Mouse (Mus musculus) heart, embryonic 16.5 days (tissue): ENCODE data around the gene Pde1a. TPM values are rescaled to one million over a fixed set of nuclear protein-coding genes. Genes with fewer than 3 reads are reported as not detected.

Experiments used
- ATAC-seq: fragments of 200-750 bp; cut with Nextera tagmentation; replicated peaks from 2 replicates; pipeline ENCODE4 v1.8.0; 2017; ENCODE audit warnings: moderate number of reproducible peaks; ENCODE audit not compliant: insufficient read depth, low FRiP score; ENCODE audit errors: extremely low read depth
- H3K27ac ChIP-seq: fragments of 300-500 bp; sonication (generic); 2 replicates; pipeline ENCODE4 v1.5.1; 2014; ENCODE audit warnings: mild to moderate bottlenecking, low read length, control low read depth, moderate library complexity
- H3K27me3 ChIP-seq: fragments of 300-500 bp; sonication (generic); 2 replicates; pipeline ENCODE4 v1.6.1; 2014; ENCODE audit warnings: low read length, mixed read lengths; ENCODE audit not compliant: control insufficient read depth, insufficient read depth
- H3K36me3 ChIP-seq: fragments of 300-500 bp; sonication (generic); 2 replicates; pipeline ENCODE4 v1.6.1; 2014; ENCODE audit not compliant: control insufficient read depth, insufficient read depth
- H3K4me1 ChIP-seq: fragments of 300-500 bp; sonication (generic); 2 replicates; pipeline ENCODE4 v1.6.1; 2014; ENCODE audit warnings: low read length, mixed read lengths; ENCODE audit not compliant: control insufficient read depth, insufficient read depth
- H3K4me2 ChIP-seq: fragments of 300-500 bp; sonication (generic); 2 replicates; pipeline ENCODE4 v1.6.1; 2014; ENCODE audit warnings: low read depth, mild to moderate bottlenecking, control low read depth, low read length
- H3K4me3 ChIP-seq: fragments of 300-500 bp; sonication (generic); 2 replicates; pipeline ENCODE4 v1.5.1; 2014; ENCODE audit warnings: mild to moderate bottlenecking, control low read depth, low read length
- H3K9ac ChIP-seq: fragments of 300-500 bp; sonication (generic); 2 replicates; pipeline ENCODE4 v1.6.1; 2014; ENCODE audit warnings: low read length, control low read depth
- H3K9me3 ChIP-seq: fragments of 300-500 bp; sonication (generic); replicated peaks from 2 replicates; pipeline ENCODE4 v1.6.1; 2016; ENCODE audit warnings: low read length; ENCODE audit not compliant: control insufficient read depth
- WGBS: fragments of 180-500 bp; shearing (Covaris S2); extraction: QIAGEN DNeasy Blood & Tissue Kit; methylation state at CpG from one replicate; pipeline ENCODE4 v1.1.7; 2014; 5-methylcytosine and 5-hydroxymethylcytosine counted together
- polyA plus RNA-seq: library from polyadenylated mRNA; unstranded; fragments of >200 nt; fragmentation: Nextera tagmentation; extraction: Ambion mirVana; gene quantifications from 2 replicates; pipeline ENCODE4 v1.2.1, GENCODE M21; 2015

Pde1a gene
- polyA plus RNA-seq, 1 experiment from 2014 or later, result 20.5 TPM

GRCm38 (mm10) chr2:79839090-79839489, 290.2 kb downstream of the Pde1a start:
- 76% methylated on average over 6 of the region's 6 CpGs for WGBS
- Histone ChIP-seq H3K27me3 (no peaks in the 10 kb centered on the region), H3K36me3 (no peaks in the 10 kb centered on the region), H3K9ac (no peak overlapping the region), H3K4me3 (no peak overlapping the region), H3K4me2 (no peak overlapping the region), H3K9me3 (no peaks in the 10 kb centered on the region), H3K27ac (no peak overlapping the region), H3K4me1 (no peaks in the 10 kb centered on the region)
- ATAC-seq, result no peak

- 75% methylated on average over 4 of the region's 4 CpGs for WGBS
- H3K4me2 ChIP-seq, result no peak overlapping the region
- H3K27me3 ChIP-seq, result no peaks in the 10 kb centered on the region
Measured at GRCm38 (mm10) chr2:79825853-79826252, 303.4 kb downstream of the Pde1a start.

GRCm38 (mm10) chr2:79819543-79819942, 309.7 kb downstream of the Pde1a start:
- no peaks in the 10 kb centered on the region for H3K36me3 ChIP-seq
- H3K9ac ChIP-seq, result no peak overlapping the region
- H3K27ac ChIP-seq, result no peak overlapping the region
- H3K4me3 ChIP-seq, result no peak overlapping the region
- no peaks in the 10 kb centered on the region for H3K27me3 ChIP-seq
- no peaks in the 10 kb centered on the region for H3K4me1 ChIP-seq
- no peaks in the 10 kb centered on the region for H3K9me3 ChIP-seq
- no peak overlapping the region for H3K4me2 ChIP-seq
- no peak for ATAC-seq
- WGBS, result 82% methylated on average over 3 of the region's 3 CpGs

More at GRCm38 (mm10) chr2:79825853-79826252, 303.4 kb downstream of the Pde1a start:
- H3K36me3 ChIP-seq, result no peaks in the 10 kb centered on the region
- no peak overlapping the region for H3K27ac ChIP-seq
- no peak overlapping the region for H3K9ac ChIP-seq
- H3K4me3 ChIP-seq, result no peak overlapping the region
- H3K9me3 ChIP-seq, result no peaks in the 10 kb centered on the region
- H3K4me1 ChIP-seq, result no peaks in the 10 kb centered on the region
- no peak for ATAC-seq

- no peak overlapping the region for H3K4me2 ChIP-seq
- 49% methylated on average over 3 of the region's 3 CpGs for WGBS
- H3K9me3 ChIP-seq, result no peaks in the 10 kb centered on the region
Measured at GRCm38 (mm10) chr2:79815708-79816484, 313.4 kb downstream of the Pde1a start.

GRCm38 (mm10) chr2:79798627-79799026, 330.6 kb downstream of the Pde1a start:
- Histone ChIP-seq H3K36me3 (no peaks in the 10 kb centered on the region), H3K9ac (no peak overlapping the region), H3K4me1 (no peaks in the 10 kb centered on the region), H3K4me2 (no peak overlapping the region), H3K9me3 (no peaks in the 10 kb centered on the region), H3K27me3 (no peaks in the 10 kb centered on the region), H3K4me3 (no peak overlapping the region), H3K27ac (no peak overlapping the region)
- 61% methylated on average over 7 of the region's 7 CpGs for WGBS
- 0 out of 2 replicates have a peak, but pooled peaks have one; percentile 18 for ATAC-seq

More at GRCm38 (mm10) chr2:79815708-79816484, 313.4 kb downstream of the Pde1a start:
- no peak for ATAC-seq
- Histone ChIP-seq H3K4me1 (no peaks in the 10 kb centered on the region), H3K27ac (no peak overlapping the region), H3K4me3 (no peak overlapping the region), H3K36me3 (no peaks in the 10 kb centered on the region), H3K27me3 (no peaks in the 10 kb centered on the region), H3K9ac (no peak overlapping the region)

- no peaks in the 10 kb centered on the region for H3K9me3 ChIP-seq
- H3K4me1 ChIP-seq, result peaks cover 4% of the 10 kb centered on the region
- 74% methylated on average over 2 of the region's 2 CpGs for WGBS
- no peak for ATAC-seq
- no peak overlapping the region for H3K4me3 ChIP-seq
- H3K4me2 ChIP-seq, result no peak overlapping the region
- H3K27me3 ChIP-seq, result no peaks in the 10 kb centered on the region
- H3K36me3 ChIP-seq, result no peaks in the 10 kb centered on the region
- no peak overlapping the region for H3K9ac ChIP-seq
- H3K27ac ChIP-seq, result no peak overlapping the region
Measured at GRCm38 (mm10) chr2:79797444-79797843, 331.8 kb downstream of the Pde1a start.

GRCm38 (mm10) chr2:79793186-79793585, 336.1 kb downstream of the Pde1a start:
- ATAC-seq, result no peak
- no peak overlapping the region for H3K4me2 ChIP-seq
- no peaks in the 10 kb centered on the region for H3K9me3 ChIP-seq
- no peak overlapping the region for H3K9ac ChIP-seq
- no peaks in the 10 kb centered on the region for H3K27me3 ChIP-seq
- H3K4me3 ChIP-seq, result no peak overlapping the region
- no peak overlapping the region for H3K27ac ChIP-seq
- 39% methylated on average over 2 of the region's 2 CpGs for WGBS
- no peaks in the 10 kb centered on the region for H3K36me3 ChIP-seq
- H3K4me1 ChIP-seq, result peaks cover 4% of the 10 kb centered on the region

- WGBS, result 81% methylated on average over 11 of the region's 11 CpGs
Measured at GRCm38 (mm10) chr2:79786467-79786866, 342.8 kb downstream of the Pde1a start.

GRCm38 (mm10) chr2:79785541-79786134, 343.6 kb downstream of the Pde1a start:
- H3K9ac ChIP-seq, result no peak overlapping the region
- H3K36me3 ChIP-seq, result no peaks in the 10 kb centered on the region
- no peaks in the 10 kb centered on the region for H3K27me3 ChIP-seq
- 0 out of 2 replicates have a peak overlapping the region, but pooled peaks have one; percentile 21 for H3K27ac ChIP-seq
- H3K4me2 ChIP-seq, result no peak overlapping the region
- H3K9me3 ChIP-seq, result no peaks in the 10 kb centered on the region
- H3K4me3 ChIP-seq, result no peak overlapping the region
- no peak for ATAC-seq
- WGBS, result 47% methylated on average over 8 of the region's 8 CpGs
- no peaks in the 10 kb centered on the region for H3K4me1 ChIP-seq

More at GRCm38 (mm10) chr2:79786467-79786866, 342.8 kb downstream of the Pde1a start:
- Histone ChIP-seq H3K4me3 (no peak overlapping the region), H3K9me3 (no peaks in the 10 kb centered on the region), H3K27ac (no peak overlapping the region), H3K4me1 (no peaks in the 10 kb centered on the region), H3K27me3 (no peaks in the 10 kb centered on the region), H3K4me2 (no peak overlapping the region), H3K36me3 (no peaks in the 10 kb centered on the region), H3K9ac (no peak overlapping the region)
- no peak for ATAC-seq
